Mouse (Mus musculus) central nervous system, embryonic 11.5 days (tissue): ENCODE data around the gene Wrb. TPM values are rescaled to one million over a fixed set of nuclear protein-coding genes. Genes with fewer than 3 reads are reported as not detected.

Experiments used
- polyA plus RNA-seq: library from polyadenylated mRNA; depleted of rRNA; stranded (reverse); fragments of >200 nt; gene quantifications from 2 replicates; pipeline ENCODE4 v1.2.3, GENCODE M21; 2012; rRNA removed

Wrb gene
- polyA plus RNA-seq, result 53.4 and 84.9 TPM in 2 replicates

GRCm38 (mm10) chr16:96145110-96145800 lies at the start of gene Wrb:
TSS of gene Wrb (plus strand) at chr16:96145407.

GRCm38 (mm10) chr16:96127657-96128344 lies 17.4 kb upstream of the Wrb start, which contains the start of gene Hmgn1:
TSS of gene Hmgn1 (minus strand) at chr16:96127729.

GRCm38 (mm10) chr16:96191531-96192506 lies 46.6 kb downstream of the Wrb start, which contains the start of gene Lca5l:
TSS of gene Lca5l (minus strand) at chr16:96192271.

GRCm38 (mm10) chr16:96199913-96200701 lies 54.9 kb downstream of the Wrb start, which contains the start of gene Sh3bgr:
TSS of gene Sh3bgr (plus strand) at chr16:96200450.

Other genes with a start within 250 kb of the Wrb start
- gene Psmg1, start 154.4 kb upstream of the Wrb start, polyA plus RNA-seq, result 72.9 and 119 TPM in 2 replicates
- 122 and 162 TPM in 2 replicates for gene Brwd1, start 62.9 kb upstream of the Wrb start, polyA plus RNA-seq
- 485 and 683 TPM in 2 replicates for gene Hmgn1, start 17.7 kb upstream of the Wrb start, polyA plus RNA-seq
- gene Lca5l, start 46.9 kb downstream of the Wrb start, polyA plus RNA-seq, result 1.0 and 1.7 TPM in 2 replicates
- 20.8 and 93.5 TPM in 2 replicates for gene Sh3bgr, start 55.0 kb downstream of the Wrb start, polyA plus RNA-seq
- 0.24 and 0.50 TPM in 2 replicates for gene B3galt5, start 90.4 kb downstream of the Wrb start, polyA plus RNA-seq